Comparison of ENCODE assay signal across 22 mouse cellular contexts in genomic region chr19:45209191-45209590, GRCm38 (mm10). TPM values are rescaled to one million over a fixed set of nuclear protein-coding genes. Genes with fewer than 3 reads are reported as not detected.
"Had no signal": no experiment of that assay in that cellular context is flagged by ENCODE, and none has a peak within 500 bp of the region (broad histone marks: within the 10 kb centered on the region; RNA-seq: fewer than 3 reads in every experiment).

No protein-coding gene starts in this region.

- H3K4me1 ChIP-seq: liver, embryonic 15.5 days; midbrain, embryonic 15.5 days; neural tube, embryonic 12.5 days had no signal

- H3K4me2 ChIP-seq: midbrain, embryonic 12.5 days; midbrain, embryonic 15.5 days had no signal

- H3K9ac ChIP-seq: liver, embryonic 13.5 days; liver, embryonic 15.5 days; liver, postnatal 0 days; lung, embryonic 15.5 days; midbrain, embryonic 12.5 days; midbrain, embryonic 15.5 days; neural tube, embryonic 12.5 days had no signal

- DNase-seq: liver, embryonic 13.5 days; liver, postnatal 0 days; lung, adult 2 months; lung, postnatal 14 days; lung, postnatal 36 days; right cerebral cortex, postnatal 14 days; thymus, postnatal 14 days; thymus, postnatal 36 days had no signal

- H3K4me3 ChIP-seq: liver, embryonic 15.5 days; megakaryocyte, embryonic 14.5 days; midbrain, embryonic 12.5 days; midbrain, embryonic 15.5 days; neural tube, embryonic 12.5 days had no signal

- H3K9me3 ChIP-seq: liver, embryonic 13.5 days; liver, embryonic 15.5 days; lung, embryonic 15.5 days; midbrain, embryonic 12.5 days; midbrain, embryonic 15.5 days; neural tube, embryonic 12.5 days had no signal

- H3K27ac ChIP-seq: liver, embryonic 13.5 days; liver, embryonic 15.5 days; macrophage; midbrain, embryonic 12.5 days; midbrain, embryonic 15.5 days; neural tube, embryonic 12.5 days had no signal

- H3K36me3 ChIP-seq: liver, embryonic 13.5 days; liver, embryonic 15.5 days; lung, embryonic 15.5 days; midbrain, embryonic 12.5 days; midbrain, embryonic 15.5 days; neural tube, embryonic 12.5 days had no signal

- ATAC-seq: liver, postnatal 0 days; lung, postnatal 0 days; midbrain, embryonic 15.5 days had no signal

RNA-seq across cellular contexts. Expression of gene Lbx1, which starts 26.4 kb away (rescaled TPM):
- polyA plus RNA-seq: liver, embryonic 13.5 days; liver, embryonic 15.5 days; liver, postnatal 0 days; lung, embryonic 15.5 days; lung, postnatal 0 days; macrophage; spleen, adult 2 months; stomach, embryonic 16.5 days; testis, adult 2 months; thymus, postnatal 0 days had no signal

RNA-seq across cellular contexts. Expression of gene Tlx1, which starts 58.7 kb away (rescaled TPM):
- polyA plus RNA-seq: liver, embryonic 13.5 days; liver, embryonic 15.5 days; liver, postnatal 0 days; lung, adult 2 months; lung, embryonic 15.5 days; lung, postnatal 0 days; macrophage; midbrain, embryonic 15.5 days; midbrain, postnatal 0 days; neural tube, embryonic 14.5 days had no signal
